Mouse (Mus musculus) midbrain, embryonic 16.5 days (tissue): ENCODE measurements at regions not wholly inside any gene's neighbourhood (a gene's known extent, or its start where the extent isn't known, plus 50 kb on each side); places are given as distances from the start of the nearest gene placed in this dataset.

Experiments used
- ATAC-seq: fragments of 200-750 bp; cut with Nextera tagmentation; 2 replicates; pipeline ENCODE4 v1.8.0; 2017; ENCODE audit warnings: moderate TSS enrichment
- H3K27ac ChIP-seq: fragments of 300-500 bp; sonication (generic); 2 replicates; pipeline ENCODE4 v1.5.1; 2014; ENCODE audit warnings: mild to moderate bottlenecking, low read length, mixed read lengths
- H3K27me3 ChIP-seq: fragments of 300-500 bp; sonication (generic); 2 replicates; pipeline ENCODE4 v1.6.1; 2014; ENCODE audit warnings: low read depth, low read length, mixed read lengths; ENCODE audit not compliant: control insufficient read depth, insufficient read depth
- H3K36me3 ChIP-seq: fragments of 300-500 bp; sonication (generic); 2 replicates; pipeline ENCODE4 v1.6.1; 2014; ENCODE audit warnings: mild to moderate bottlenecking, low read length, moderate library complexity, mixed read lengths; ENCODE audit not compliant: control insufficient read depth, insufficient read depth
- H3K4me1 ChIP-seq: fragments of 300-500 bp; sonication (generic); 2 replicates; pipeline ENCODE4 v1.6.1; 2014; ENCODE audit warnings: mild to moderate bottlenecking, low read length, mixed read lengths; ENCODE audit not compliant: control insufficient read depth, insufficient read depth
- H3K4me2 ChIP-seq: fragments of 300-500 bp; sonication (generic); 2 replicates; pipeline ENCODE4 v1.6.1; 2014; ENCODE audit warnings: mild to moderate bottlenecking, low read length, mixed read lengths
- H3K4me3 ChIP-seq: fragments of 300-500 bp; sonication (generic); 2 replicates; pipeline ENCODE4 v1.5.1; 2014; ENCODE audit warnings: low read depth, mild to moderate bottlenecking, low read length, moderate library complexity, mixed read lengths
- H3K9ac ChIP-seq: fragments of 300-500 bp; sonication (generic); 2 replicates; pipeline ENCODE4 v1.6.1; 2014; ENCODE audit warnings: low read depth, low read length, mixed read lengths
- H3K9me3 ChIP-seq: fragments of 300-500 bp; sonication (generic); replicated peaks from 2 replicates; pipeline ENCODE4 v1.6.1; 2014; ENCODE audit warnings: mild to moderate bottlenecking, low read length, mixed read lengths; ENCODE audit not compliant: control insufficient read depth, poor library complexity, severe bottlenecking
- WGBS: fragments of 180-500 bp; shearing (Covaris S2); extraction: QIAGEN DNeasy Blood & Tissue Kit; methylation state at CpG from one replicate; pipeline ENCODE4 v1.1.7; 2014; 5-methylcytosine and 5-hydroxymethylcytosine counted together

DNA sequence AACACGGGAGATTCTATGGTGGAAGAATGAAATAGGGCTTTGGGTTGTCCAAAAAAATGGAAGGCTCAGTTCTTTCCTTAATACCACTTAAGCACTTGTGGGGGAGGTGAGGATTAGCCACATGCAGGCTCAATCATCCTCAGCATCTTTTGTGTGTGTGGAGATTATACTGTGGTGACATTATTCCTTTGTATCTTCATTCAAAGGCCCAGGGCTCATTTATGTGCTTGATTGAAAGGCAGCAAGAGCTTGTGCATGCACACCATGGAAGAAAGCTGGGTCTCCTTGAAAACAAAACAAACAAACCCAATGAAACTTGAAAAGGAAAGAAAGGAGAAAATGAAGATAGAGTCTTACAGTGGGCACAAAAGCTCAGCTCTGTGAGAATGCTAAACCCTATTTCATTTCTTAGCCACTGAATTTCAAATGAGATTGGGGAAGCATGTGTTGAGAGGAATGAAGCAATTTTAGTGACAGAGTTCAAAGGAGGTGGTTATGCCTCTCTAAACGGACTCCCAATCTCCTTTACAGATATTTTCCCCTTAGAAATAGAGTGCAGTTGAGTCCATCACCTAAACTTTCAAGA, 1106.8 kb downstream of the Cdh8 start:
- no peaks in the 10 kb centered on the region for H3K9me3 ChIP-seq
- no peak overlapping the region for H3K4me3 ChIP-seq
- H3K36me3 ChIP-seq = no peaks in the 10 kb centered on the region
- WGBS = 5% methylated on average over 2 of the region's 2 CpGs
- no peak overlapping the region for H3K27ac ChIP-seq
- peaks cover 3% of the 10 kb centered on the region; the same call in 1 of the 2 replicates for H3K27me3 ChIP-seq
- H3K9ac ChIP-seq = no peak overlapping the region
- ATAC-seq = peak; percentile 84
- H3K4me1 ChIP-seq = no peaks in the 10 kb centered on the region
- H3K4me2 ChIP-seq = no peak overlapping the region

- 13% methylated on average over 7 of the region's 7 CpGs for WGBS
These were observed 1121.3 kb downstream of the Cdh8 start for GRCm38 (mm10) chr8:98294975-98295374.

GRCm38 (mm10) chr8:98260281-98260680, 1156.0 kb downstream of the Cdh8 start:
- 95% methylated on average over 3 of the region's 3 CpGs for WGBS
- Histone ChIP-seq H3K4me1 (no peaks in the 10 kb centered on the region), H3K27me3 (no peaks in the 10 kb centered on the region), H3K9me3 (no peaks in the 10 kb centered on the region), H3K27ac (no peak overlapping the region), H3K4me2 (no peak overlapping the region), H3K9ac (no peak overlapping the region), H3K36me3 (no peaks in the 10 kb centered on the region), H3K4me3 (no peak overlapping the region)
- ATAC-seq = no peak

More at GRCm38 (mm10) chr8:98294975-98295374, 1121.3 kb downstream of the Cdh8 start:
- Histone ChIP-seq H3K36me3 (no peaks in the 10 kb centered on the region), H3K27ac (no peak overlapping the region), H3K4me1 (no peaks in the 10 kb centered on the region), H3K4me2 (peak overlapping the region; percentile 23), H3K27me3 (no peaks in the 10 kb centered on the region), H3K9ac (no peak overlapping the region), H3K4me3 (no peak overlapping the region), H3K9me3 (no peaks in the 10 kb centered on the region)
- no peak for ATAC-seq

GRCm38 (mm10) chr8:98243328-98243926, 1172.8 kb downstream of the Cdh8 start:
- no peak overlapping the region for H3K27ac ChIP-seq
- H3K4me1 ChIP-seq = no peaks in the 10 kb centered on the region
- H3K9ac ChIP-seq = no peak overlapping the region
- H3K9me3 ChIP-seq = no peaks in the 10 kb centered on the region
- no peaks in the 10 kb centered on the region for H3K36me3 ChIP-seq
- H3K4me2 ChIP-seq = no peak overlapping the region
- ATAC-seq = no peak
- H3K27me3 ChIP-seq = no peaks in the 10 kb centered on the region
- no peak overlapping the region for H3K4me3 ChIP-seq
- 47% methylated on average over 6 of the region's 6 CpGs for WGBS

- Histone ChIP-seq H3K27ac (no peak overlapping the region), H3K4me2 (no peak overlapping the region), H3K4me1 (no peaks in the 10 kb centered on the region), H3K9ac (no peak overlapping the region), H3K27me3 (no peaks in the 10 kb centered on the region), H3K4me3 (no peak overlapping the region), H3K36me3 (no peaks in the 10 kb centered on the region), H3K9me3 (no peaks in the 10 kb centered on the region)
- ATAC-seq = no peak
These were observed 1202.3 kb downstream of the Cdh8 start for GRCm38 (mm10) chr8:98214019-98214418.
